Mouse (Mus musculus) inflammation-experienced regulatory T-cells, adult 6 months (primary cell): ENCODE data around the gene Ralgds. TPM values are rescaled to one million over a fixed set of nuclear protein-coding genes. Genes with fewer than 3 reads are reported as not detected.
A peak's percentile ranks its signal among the peaks of the same experiment; 100 is the strongest.
"Not testable (repeated sequence)": the region's sequence is repeated elsewhere in the genome, so short reads cannot be mapped to it uniquely, and the experiment has no call there.

Experiments
- ATAC-seq: one replicate; pipeline ENCODE4 v1.8.0; 2017
- polyA plus RNA-seq, 3 experiments: library from polyadenylated mRNA; unstranded; fragments of 100-300 nt; shearing (Covaris generic); gene quantifications; one replicate each; pipeline ENCODE4 v1.2.1; 2017

Gene Ralgds
- polyA plus RNA-seq, result 1 to 10 TPM; 5.7 to 7.5 (median 5.9) TPM

DNA sequence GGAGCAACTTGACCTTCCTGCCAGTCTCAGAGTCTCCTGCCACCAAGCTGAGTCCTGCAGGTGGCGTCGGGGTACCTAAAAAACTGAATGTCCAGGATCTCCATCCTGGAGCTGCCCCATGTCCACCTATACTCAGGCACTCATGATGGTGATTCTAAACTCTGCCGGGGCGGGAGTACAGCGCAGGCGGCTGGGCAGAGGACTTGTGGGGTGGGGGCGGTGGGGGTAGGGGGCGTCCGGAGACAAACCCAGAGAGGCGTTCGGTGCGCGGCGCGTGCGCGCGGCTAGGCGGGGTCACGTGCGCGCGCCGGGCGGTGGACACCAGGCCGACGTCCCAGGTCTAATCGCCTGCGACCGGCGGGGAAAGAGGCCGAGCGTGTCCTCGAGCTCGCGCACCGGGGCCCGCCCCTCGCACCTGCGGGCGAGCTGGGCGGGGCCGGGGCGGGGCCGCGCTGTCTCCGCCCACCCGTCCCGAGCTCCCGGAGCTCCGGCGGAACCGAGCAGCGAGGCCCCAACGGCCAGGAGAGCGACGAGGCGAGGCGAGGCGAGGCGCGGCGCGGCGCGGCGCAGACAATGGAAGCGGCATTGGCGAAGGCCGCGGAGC lies at the start of gene Ralgds:
Ralgds (plus strand) TSS at position 328 of the 604 bp plus-strand sequence.
- no peak for ATAC-seq

DNA sequence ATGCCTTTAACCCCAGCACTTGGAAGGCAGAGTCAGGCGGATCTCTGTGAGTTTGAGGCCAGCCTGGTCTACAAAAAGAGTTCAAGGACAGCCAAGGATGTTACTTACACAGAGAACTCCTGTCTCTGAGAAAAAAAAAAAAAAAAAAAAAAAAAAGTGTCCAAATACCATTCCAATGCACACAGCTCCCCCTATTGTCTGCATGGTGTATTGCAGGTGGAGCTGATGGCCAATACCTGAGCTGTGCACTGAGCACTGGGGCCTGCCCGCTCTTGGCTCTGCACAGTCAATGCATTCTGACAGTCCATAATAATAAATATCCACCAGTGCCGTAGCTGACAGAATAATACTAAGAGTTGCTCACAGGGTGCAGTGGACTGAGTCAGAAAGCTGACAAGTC lies 49.0 kb upstream of the Ralgds start:
- no peak for ATAC-seq

DNA sequence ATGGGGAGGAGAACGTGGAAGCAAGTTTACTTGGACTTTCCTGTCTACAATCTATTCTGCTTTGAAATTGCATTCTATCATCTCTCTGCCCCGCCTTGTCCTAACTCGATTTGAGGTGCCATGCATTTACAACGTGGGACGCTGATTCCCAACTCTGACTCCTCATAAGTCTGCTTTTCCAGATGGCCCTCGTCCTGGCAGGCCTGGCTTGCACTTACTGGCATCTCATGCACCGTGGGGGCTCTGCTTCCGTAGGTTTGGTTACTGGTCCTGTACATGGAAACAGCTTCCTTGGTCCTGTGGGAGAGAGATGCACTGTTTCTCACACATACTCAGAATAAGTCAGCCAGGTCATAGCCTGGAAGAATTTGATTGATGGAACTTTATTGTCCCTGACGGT lies 48.0 kb upstream of the Ralgds start:
- ATAC-seq, result no peak

DNA sequence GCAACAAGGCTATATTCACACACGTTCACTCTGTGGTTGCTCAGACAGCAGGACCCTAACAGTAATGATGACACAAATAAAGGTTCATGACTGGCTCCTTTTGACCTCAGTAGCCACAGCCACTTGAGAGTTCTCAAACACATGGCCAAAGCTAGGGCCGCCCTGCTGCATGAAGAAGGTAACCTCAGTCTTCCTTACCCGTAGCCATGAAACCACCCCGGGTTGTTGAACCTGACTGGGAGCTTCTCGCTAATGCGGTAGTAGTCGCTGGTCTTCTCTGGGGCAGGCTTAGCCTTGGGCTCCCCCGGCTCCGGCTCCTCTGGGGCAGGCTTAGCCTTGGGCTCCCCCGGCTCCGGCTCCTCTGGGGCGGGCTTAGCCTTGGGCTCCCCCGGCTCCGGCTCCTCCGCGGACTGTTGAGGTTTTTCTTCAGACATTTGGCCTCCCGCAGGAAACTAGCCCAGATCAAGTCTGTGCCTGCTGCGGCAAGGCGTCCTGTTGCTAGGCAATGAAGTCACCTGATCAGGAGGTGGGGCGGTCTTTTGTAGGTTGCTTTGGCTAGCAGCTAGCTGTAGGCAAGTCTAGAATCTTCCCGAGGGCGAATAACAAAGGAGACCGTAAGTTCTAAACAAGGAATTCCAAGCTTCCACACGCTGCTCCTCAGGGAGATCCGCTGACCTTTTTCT lies 46.9 kb upstream of the Ralgds start, which contains the start of gene 1700007K13Rik:
1700007K13Rik (minus strand) TSS at position 497 of the 683 bp plus-strand sequence.
- ATAC-seq, result peak; percentile 89

DNA sequence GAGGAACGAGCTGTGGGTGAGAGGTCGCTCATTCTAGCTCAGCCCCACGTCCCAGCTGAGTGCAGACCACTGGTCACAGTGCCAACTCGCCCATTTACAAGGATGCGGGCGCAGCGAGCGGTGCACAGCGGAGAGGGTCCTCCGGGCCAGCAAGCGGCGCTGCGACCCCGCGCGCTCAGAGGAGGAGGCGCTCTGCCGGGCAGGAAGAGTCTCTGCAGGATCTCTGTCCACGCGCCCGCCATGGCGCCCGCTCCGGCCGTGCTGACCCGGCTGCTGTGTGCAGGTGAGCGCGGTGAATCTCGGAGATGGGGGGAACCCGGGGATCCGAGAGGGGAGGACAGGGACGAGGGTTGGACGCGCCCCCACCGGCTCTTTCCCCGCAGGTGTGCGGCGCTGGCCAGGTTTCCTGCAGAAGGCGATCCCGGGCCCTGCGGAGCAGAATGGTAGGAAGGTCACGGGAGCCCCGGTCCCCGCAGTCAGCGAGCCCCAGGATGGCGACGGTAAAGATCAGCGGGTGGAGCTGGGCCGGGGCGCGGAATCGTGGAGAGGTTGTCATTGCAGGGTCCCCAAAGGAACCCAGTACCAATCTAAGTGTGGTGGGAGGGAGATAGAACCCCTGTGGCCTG lies 45.0 kb upstream of the Ralgds start, which contains the start of gene Mrps2:
Mrps2 (plus strand) TSS at position 207 of the 626 bp plus-strand sequence.
- ATAC-seq, result peak; percentile 73

DNA sequence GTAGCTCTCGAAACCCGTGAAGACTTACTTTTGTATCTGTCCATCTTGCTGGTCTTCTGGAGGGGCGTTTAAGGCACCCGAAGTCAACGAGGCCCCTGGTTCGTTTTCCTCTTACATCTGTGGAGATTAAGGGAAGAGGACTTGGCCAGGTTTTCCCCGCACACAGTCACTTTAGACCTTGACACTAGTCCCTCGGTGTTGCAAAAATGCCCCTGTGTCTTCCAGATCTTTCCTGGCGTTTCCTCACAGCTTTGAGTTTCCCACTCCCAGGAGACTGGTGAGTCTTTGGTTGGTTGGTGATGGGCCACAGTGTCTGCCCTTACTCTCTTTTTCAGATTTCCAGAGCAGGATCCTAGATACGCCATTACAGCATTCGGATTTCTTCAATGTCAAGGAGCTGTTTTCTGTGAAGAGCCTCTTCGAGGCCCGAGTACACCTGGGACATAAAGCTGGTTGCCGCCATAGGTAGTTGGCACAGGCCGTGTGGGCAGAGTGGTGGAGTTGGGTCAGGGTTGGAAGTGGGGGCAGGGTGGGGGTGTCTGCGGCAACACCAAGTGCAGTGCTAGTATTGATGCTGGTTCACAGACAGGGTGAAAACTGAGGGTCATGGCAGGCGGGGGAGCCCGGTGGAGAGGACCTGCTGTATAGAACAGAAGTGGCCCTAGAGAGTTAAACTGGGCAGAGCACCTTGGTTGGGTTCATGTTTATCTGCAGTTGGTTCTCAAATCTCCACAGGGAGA lies 44.3 kb upstream of the Ralgds start:
- ATAC-seq, result no peak

DNA sequence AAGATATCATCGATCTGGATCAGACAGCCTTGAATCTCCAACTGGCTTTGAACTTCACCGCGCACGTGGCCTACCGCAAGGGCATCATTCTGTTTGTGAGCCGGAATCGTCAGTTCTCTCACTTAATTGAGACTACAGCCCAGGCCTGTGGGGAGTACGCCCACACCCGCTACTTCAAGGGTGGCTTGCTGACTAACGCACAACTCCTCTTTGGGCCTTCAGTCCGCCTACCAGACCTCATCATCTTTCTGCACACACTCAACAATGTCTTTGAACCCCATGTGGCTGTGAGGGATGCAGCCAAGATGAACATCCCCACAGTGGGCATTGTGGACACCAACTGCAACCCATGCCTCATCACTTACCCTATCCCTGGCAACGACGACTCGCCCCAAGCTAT lies 43.5 kb upstream of the Ralgds start:
- ATAC-seq, result no peak

DNA sequence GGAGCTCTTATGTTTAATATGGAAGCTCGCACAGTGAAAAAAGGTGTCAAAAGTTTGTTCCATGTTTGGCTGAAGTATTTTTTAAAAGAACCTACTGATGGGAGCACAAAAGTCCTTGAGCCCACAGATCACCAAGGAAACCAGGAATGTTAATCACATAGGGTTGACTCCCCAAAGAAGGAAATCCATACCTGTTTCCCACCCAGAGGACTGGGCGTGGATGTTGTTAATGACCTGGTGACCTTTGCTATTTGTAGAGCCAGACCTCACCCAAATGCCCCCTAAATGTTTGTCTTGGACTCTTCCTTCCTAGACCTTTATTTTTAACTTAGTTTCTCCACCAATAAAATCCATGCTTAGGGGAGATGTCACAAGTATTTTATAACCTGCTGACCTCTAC lies 42.3 kb upstream of the Ralgds start:
- no peak for ATAC-seq

DNA sequence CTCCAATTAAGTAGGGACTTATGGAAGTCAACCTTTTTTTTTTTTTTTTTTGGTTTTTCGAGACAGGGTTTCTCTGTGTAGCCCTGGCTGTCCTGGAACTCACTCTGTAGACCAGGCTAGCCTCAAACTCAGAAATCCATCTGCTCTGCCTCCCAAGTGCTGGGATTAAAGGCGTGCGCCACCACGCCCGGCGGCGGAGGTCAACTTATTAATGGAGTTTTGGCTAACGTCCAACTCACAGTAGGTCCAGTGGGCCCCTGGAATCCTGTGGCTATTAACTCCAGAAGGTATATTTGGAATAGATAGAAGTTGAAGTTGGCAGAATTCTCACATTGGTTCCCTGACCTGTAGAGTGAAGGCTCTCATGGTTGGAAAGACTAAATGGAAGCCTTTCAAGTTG lies 40.9 kb upstream of the Ralgds start:
- not testable (repeated sequence) for ATAC-seq

DNA sequence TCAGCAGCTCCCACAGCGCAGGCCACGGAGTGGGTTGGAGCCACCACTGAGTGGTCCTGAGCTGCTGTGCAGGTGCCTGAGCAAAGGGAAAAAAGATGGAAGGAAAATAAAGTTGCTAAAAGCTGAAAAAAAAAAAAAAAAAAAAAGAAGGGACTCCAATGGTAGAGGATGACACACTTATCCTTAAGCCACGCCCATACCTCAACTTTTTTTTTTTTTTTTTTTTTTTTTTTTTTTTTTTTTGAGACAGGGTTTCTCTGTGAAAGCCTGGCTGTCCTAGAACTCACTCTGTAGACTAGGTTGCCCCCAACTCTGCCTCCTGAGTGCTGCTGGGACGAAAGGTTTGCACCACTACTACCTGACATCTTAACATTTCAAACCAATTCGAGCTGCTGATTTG lies 34.9 kb upstream of the Ralgds start:
- not testable (repeated sequence) for ATAC-seq

DNA sequence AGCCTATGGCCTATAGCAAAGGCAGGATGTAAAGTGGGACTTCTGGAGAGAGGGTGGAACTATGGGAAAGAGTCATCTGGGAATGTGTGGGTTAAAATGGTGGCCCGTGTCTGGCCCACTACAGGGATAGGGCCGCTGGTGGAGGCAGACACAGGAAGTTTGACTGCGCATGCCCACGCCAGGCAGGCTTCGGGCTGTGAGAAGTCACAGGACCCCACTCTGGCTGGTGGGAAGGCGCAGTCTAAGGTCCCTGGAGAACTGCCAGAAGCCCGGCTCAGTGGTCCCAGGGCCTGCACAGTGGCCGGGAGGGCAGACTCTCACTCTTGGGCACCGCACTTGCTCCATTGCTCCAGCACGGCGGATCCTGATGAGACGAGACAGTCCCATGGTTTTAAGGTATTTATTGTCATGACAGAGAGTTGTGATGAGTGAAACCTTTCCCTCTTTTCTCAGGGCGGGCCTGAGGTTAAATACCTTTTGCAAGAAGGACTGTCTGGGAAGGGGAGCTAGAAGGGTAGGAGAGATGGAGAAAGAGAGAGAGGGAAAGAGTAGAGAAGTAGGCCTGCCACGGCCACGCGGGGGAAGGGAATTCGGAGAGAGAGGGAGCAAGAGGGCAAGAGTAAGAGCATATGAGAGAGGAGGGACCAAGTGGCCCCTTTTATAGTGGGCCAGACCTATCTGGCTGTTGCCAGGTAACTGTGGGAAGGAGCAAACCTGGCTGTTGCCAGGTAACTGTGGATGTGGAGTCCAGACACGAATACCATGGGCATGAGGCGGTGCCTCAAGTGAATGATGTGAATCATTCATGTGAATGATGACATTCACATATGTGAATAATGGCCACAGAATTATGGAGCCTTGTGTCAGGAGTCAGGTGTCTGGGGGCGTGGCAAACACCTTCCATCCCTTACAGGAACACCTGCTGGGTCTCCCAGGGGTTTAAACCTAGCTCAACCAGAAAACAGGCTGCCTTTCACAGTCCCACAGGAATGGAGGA lies 33.4 kb upstream of the Ralgds start:
- ATAC-seq, result no peak

DNA sequence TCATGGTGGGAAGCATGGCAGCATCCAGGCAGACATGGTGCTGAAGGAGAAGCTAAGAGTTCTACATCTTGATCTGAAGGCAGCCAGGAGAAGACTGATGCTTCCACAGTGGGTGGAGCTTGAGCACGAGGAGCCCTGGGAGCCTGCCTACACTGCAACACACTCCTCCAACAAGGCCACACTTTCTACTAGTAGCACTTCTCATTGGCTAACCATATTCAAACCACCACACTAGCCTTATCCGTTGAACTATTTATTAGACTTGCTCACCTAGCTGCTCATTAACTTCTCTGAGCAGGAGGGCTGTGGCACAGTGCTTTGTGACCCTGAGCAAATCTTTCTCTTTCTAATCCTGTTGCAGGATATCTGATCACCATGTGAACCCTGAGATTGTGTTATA lies 29.1 kb upstream of the Ralgds start:
- no peak for ATAC-seq

DNA sequence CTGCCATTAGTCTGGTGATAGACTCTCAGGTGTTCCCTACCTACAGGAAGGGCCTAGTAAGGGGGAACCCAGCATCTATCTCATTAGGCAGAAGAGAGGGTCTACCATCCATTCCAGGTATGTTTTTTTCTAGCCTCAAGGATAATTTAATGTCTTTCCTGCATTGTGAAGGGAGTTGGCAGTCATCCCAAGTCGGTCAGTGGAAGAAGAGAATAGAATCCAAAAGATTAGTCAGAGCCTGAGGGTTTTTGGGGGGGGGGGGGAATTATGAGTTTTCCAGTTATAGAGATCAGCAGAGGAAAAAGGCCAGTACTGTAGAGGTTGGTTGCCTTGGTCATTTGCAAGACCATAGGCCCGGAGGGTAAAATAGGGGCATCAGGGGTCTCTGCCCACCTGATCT lies 18.4 kb upstream of the Ralgds start:
- no peak for ATAC-seq

DNA sequence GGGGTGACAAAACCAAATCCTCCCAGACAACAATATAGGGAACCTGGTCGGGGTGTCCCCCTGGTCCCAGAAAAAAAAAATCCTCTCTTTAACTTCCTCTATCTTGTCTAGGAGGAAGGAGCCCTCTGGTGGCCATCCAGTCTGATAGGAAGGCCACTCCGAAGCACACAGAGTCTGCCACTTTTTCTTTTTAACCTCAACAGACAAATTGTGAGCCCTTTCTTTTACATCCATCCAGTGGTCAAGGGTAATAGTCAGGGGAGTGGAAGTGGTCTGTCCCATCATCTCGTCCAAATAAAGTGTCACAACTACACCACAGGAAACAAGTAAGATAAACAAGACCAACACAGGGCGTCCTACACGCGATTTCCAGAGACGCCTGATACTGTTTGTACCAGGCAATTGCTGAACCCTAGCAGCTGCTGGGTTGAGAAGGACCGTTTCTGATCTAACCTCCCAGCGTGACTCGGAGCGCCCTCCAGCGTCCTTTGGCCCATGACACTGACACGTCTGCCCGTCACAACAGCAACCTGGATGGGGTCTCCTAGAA lies 17.6 kb upstream of the Ralgds start:
- no peak for ATAC-seq

DNA sequence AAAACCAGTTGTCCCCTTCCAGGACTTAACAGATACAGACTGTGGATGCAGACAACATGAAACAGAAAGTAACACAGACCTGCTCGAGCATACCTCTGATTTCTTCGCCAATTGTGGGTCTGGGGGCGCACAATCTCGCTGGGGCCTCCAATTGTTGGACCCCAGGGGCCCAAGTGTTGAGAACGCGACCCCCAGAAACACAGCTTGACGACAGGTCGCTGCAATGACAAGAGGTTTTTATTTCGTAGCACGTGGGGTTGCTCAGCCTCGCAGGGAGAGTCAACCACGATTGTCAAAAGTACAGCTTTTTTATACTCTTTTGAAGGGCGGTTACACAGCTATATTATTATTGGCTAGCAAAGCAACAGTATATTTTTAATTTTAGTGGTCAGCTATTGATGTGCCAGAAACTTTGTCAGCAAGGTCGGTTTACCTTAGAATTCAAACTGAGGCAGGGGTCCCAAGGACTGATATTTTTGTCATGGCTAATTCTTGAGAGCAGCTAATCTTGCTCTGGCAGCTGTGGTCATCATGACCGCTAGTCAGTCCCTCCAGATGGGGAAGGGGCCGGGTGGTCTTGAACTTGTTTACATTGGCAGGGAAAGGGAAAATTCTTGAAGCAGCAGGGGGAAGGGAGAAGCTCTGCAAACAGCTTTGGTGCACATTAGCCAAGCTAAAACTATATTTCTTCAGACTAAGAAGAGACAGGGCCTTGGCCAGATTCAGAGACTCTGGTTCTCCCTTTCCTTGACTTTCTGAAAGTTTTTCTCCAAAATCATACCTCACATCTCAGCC lies 16.9 kb upstream of the Ralgds start:
- ATAC-seq, result no peak

DNA sequence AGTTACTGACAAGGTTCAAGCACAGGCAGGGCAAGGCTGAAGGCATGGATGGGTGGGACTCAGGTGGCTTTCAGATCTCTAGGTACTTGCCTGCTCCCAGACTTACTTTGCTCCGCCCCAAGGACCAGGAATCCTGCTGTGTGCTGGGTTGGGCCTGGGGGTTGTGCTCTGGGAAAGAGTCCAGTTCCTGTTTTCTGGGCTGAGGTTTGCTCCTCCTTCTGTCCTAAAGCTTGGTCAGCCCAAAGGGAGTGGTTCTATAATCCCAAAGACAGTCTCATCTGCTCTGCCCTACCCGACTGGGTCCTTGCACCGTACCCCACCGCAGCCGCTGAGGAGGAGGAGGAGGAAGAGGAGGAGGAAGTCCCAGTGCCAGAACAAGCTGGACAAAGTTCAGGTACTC lies 16.3 kb upstream of the Ralgds start, which contains the start of gene Gbgt1:
Gbgt1 (plus strand) TSS at position 221 of the 400 bp plus-strand sequence.
- ATAC-seq, result no peak

DNA sequence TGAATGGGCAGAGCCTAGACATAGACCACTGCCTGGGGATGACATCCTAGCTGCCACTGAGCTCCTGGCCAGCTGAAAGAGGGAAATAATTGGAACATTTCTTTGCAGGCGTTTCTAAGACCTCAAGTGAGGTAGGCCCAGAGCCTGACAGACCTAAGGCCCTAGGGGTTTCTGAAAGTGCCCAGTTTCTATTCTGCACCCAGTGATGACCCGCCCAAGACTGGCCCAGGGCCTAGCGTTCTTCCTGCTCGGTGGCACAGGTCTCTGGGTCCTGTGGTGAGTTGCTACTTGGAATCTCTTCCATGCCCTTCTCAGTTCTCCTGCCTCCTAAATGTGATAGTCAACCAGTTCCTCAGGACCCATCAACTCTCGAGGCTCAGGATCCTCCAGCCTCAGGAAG lies 15.4 kb upstream of the Ralgds start:
- ATAC-seq, result no peak

DNA sequence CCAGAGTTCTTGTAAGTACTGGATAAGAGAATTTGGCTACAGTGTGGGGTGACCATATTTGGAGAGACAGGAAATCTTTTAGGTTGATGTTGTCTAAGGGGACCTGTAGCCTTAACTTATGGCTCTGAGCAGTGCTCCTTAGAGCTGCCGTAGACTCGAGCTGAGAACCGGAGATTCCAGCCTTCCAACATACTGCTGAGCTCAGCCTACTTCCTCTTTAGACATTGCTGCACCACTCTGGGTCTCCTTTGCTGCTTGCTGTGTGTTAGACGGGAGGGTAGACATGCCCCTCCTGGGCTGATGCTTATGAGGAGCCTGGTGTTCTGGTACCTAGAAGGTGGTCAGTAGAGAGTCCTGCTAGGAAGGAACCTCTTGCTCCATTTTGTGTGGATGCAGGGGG lies 14.5 kb upstream of the Ralgds start:
- no peak for ATAC-seq

DNA sequence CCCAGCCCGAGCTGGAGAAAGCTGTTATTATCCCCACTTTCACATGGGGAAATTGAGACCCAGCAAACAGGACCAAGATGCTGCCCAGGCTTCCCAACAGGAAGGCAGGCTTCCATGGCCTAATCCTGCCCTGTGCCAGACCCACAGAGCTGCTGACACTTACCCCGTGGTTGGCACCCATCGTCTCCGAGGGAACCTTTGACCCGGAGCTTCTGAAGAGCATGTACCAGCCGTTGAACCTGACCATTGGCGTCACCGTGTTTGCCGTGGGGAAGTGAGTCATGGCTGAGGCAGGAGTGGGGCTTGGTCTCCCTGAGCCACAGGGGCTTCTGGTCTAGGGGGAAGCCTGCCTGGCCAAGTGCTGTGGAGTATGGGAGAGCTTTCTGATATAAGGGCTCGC lies 9.9 kb upstream of the Ralgds start:
- ATAC-seq, result no peak

DNA sequence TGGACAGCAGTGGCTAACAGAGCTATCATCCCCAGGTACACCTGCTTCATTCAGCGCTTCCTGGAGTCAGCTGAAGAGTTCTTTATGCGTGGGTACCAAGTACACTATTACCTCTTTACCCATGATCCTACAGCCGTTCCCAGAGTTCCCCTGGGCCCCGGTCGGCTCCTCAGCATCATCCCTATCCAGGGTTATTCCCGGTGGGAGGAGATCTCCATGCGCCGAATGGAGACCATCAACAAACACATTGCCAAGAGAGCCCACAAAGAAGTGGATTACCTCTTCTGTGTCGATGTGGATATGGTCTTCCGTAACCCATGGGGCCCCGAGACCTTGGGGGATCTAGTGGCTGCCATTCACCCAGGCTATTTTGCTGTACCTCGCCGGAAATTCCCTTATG lies 8.2 kb upstream of the Ralgds start:
- no peak for ATAC-seq

DNA sequence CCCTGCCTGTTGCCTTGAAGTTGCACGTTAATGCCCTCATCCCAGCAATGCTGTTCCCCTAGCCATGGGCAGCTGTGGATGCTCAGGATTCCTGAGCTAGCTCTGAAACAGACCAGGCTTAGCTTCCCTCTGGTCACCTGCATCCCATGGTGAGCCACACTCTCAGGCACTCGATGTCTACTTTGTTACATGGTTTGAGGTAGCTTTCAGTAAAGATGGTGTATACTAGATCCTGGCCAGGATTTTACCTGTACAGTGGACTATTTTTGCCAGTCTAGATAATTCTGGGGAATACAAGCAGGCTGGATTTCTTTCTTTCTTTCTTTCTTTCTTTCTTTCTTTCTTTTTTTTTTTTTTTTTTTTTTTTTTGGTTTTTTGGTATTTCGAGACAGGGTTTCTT lies 7.1 kb upstream of the Ralgds start, which contains the start of gene Gm10134:
Gm10134 (plus strand) TSS at position 301 of the 400 bp plus-strand sequence.
- no peak for ATAC-seq
